ENCODE assay signal across 26 mouse cellular contexts in genomic region chr10:105544004-105545003, GRCm38 (mm10). TPM values are rescaled to one million over a fixed set of nuclear protein-coding genes. Genes with fewer than 3 reads are reported as not detected.
DNase-seq lines count a peak whose midpoint lies in the region; ATAC-seq and TF ChIP-seq lines count a peak whose summit lies in the region.
"Had no signal": no experiment of that assay in that cellular context is flagged by ENCODE, and none has a peak within 500 bp of the region (broad histone marks: within the 10 kb centered on the region; RNA-seq: fewer than 3 reads in every experiment).

No protein-coding gene starts in this region.

- no peak for DNase-seq in stomach, postnatal 0 days (ENCODE audit: low spot score)
- no peak for DNase-seq in urinary bladder, postnatal 14 days (ENCODE audit: low spot score)
- no peak for DNase-seq in right cerebral cortex, postnatal 25 days
- DNase-seq: adrenal gland, postnatal 25 days; cerebellum, adult 11-12 months; cerebellum, postnatal 10 days; gastrocnemius, adult 2 months; gastrocnemius, postnatal 36 days; heart, adult 18-20 months; heart, postnatal 36 days; kidney, adult 2 months; kidney, postnatal 36 days; left cerebral cortex, postnatal 4 days; liver, postnatal 0 days; lung, postnatal 14 days had no signal

- no peak overlapping the region for H3K27ac ChIP-seq in hindbrain, embryonic 15.5 days (replicated peaks)
- H3K27ac ChIP-seq in hindbrain, embryonic 12.5 days: no peak overlapping the region
- no peak overlapping the region for H3K27ac ChIP-seq in neural tube, embryonic 14.5 days (ENCODE audit: low read depth, low read length)
- no peak overlapping the region for H3K27ac ChIP-seq in neural tube, embryonic 15.5 days (replicated peaks)
- H3K27ac ChIP-seq in intestine, embryonic 16.5 days (ENCODE audit: low read length): 0 out of 2 replicates have a peak overlapping the region, but pooled peaks have one; percentile 26
- 0 out of 2 replicates have a peak overlapping the region, but pooled peaks have one; percentile 5 for H3K27ac ChIP-seq in stomach, postnatal 0 days (replicated peaks)
- H3K27ac ChIP-seq: forebrain, embryonic 13.5 days; gastrocnemius, adult 2 months; layer of hippocampus, adult 2 months; liver, embryonic 12.5 days had no signal

- no peaks in the 10 kb centered on the region; the same call in 1 of the 2 replicates for H3K4me1 ChIP-seq in hindbrain, embryonic 15.5 days (replicated peaks)
- no peaks in the 10 kb centered on the region for H3K4me1 ChIP-seq in hindbrain, embryonic 12.5 days
- no peaks in the 10 kb centered on the region for H3K4me1 ChIP-seq in neural tube, embryonic 14.5 days (ENCODE audit: control insufficient read depth, insufficient read depth, low read length)
- no peaks in the 10 kb centered on the region for H3K4me1 ChIP-seq in neural tube, embryonic 15.5 days
- no peaks in the 10 kb centered on the region for H3K4me1 ChIP-seq in intestine, embryonic 16.5 days (ENCODE audit: control insufficient read depth, insufficient read depth, low read length)
- H3K4me1 ChIP-seq in stomach, postnatal 0 days (replicated peaks; ENCODE audit: control insufficient read depth, insufficient read depth): no peaks in the 10 kb centered on the region
- H3K4me1 ChIP-seq: liver, embryonic 12.5 days had no signal

- H3K27me3 ChIP-seq in hindbrain, embryonic 15.5 days: no peaks in the 10 kb centered on the region
- H3K27me3 ChIP-seq in hindbrain, embryonic 12.5 days: no peaks in the 10 kb centered on the region
- H3K27me3 ChIP-seq in neural tube, embryonic 14.5 days (ENCODE audit: control insufficient read depth, insufficient read depth, low read length): no peaks in the 10 kb centered on the region
- no peaks in the 10 kb centered on the region for H3K27me3 ChIP-seq in neural tube, embryonic 15.5 days (replicated peaks)
- no peaks in the 10 kb centered on the region for H3K27me3 ChIP-seq in intestine, embryonic 16.5 days (replicated peaks; ENCODE audit: control insufficient read depth, insufficient read depth, low read length)
- H3K27me3 ChIP-seq in stomach, postnatal 0 days (ENCODE audit: control insufficient read depth, insufficient read depth, low read length): no peaks in the 10 kb centered on the region
- H3K27me3 ChIP-seq: forebrain, embryonic 13.5 days; liver, embryonic 12.5 days had no signal

- no peak overlapping the region for H3K9ac ChIP-seq in hindbrain, embryonic 15.5 days
- H3K9ac ChIP-seq in hindbrain, embryonic 12.5 days: no peak overlapping the region
- H3K9ac ChIP-seq in neural tube, embryonic 14.5 days (replicated peaks; ENCODE audit: low read depth, low read length): no peak overlapping the region
- H3K9ac ChIP-seq in neural tube, embryonic 15.5 days (replicated peaks): no peak overlapping the region
- H3K9ac ChIP-seq in intestine, embryonic 16.5 days (ENCODE audit: low read depth, low read length): no peak overlapping the region
- no peak overlapping the region for H3K9ac ChIP-seq in stomach, postnatal 0 days (ENCODE audit: low read length)
- H3K9ac ChIP-seq: forebrain, embryonic 13.5 days; liver, embryonic 12.5 days; liver, postnatal 0 days had no signal

- H3K4me3 ChIP-seq in hindbrain, embryonic 15.5 days: no peak overlapping the region
- H3K4me3 ChIP-seq in hindbrain, embryonic 12.5 days: no peak overlapping the region
- no peak overlapping the region for H3K4me3 ChIP-seq in neural tube, embryonic 14.5 days (ENCODE audit: low read depth, low read length)
- no peak overlapping the region for H3K4me3 ChIP-seq in neural tube, embryonic 15.5 days (replicated peaks)
- no peak overlapping the region for H3K4me3 ChIP-seq in intestine, embryonic 16.5 days (ENCODE audit: low read length)
- no peak overlapping the region for H3K4me3 ChIP-seq in stomach, postnatal 0 days (ENCODE audit: low read depth, low read length)
- H3K4me3 ChIP-seq: forebrain, embryonic 13.5 days; gastrocnemius, adult 2 months; layer of hippocampus, adult 2 months; liver, embryonic 12.5 days had no signal

- WGBS in hindbrain, embryonic 15.5 days: 83% methylated on average over 2 of the region's 2 CpGs
- WGBS in hindbrain, embryonic 12.5 days: 92% methylated on average over 2 of the region's 2 CpGs
- WGBS in neural tube, embryonic 14.5 days: 82% methylated on average over 2 of the region's 2 CpGs
- 83% methylated on average over 2 of the region's 2 CpGs for WGBS in neural tube, embryonic 15.5 days
- WGBS in intestine, embryonic 16.5 days: 84% methylated on average over 2 of the region's 2 CpGs
- WGBS in stomach, postnatal 0 days: 68% methylated on average over 2 of the region's 2 CpGs

- H3K9me3 ChIP-seq in hindbrain, embryonic 15.5 days: no peaks in the 10 kb centered on the region
- H3K9me3 ChIP-seq in hindbrain, embryonic 12.5 days (replicated peaks): no peaks in the 10 kb centered on the region
- H3K9me3 ChIP-seq in neural tube, embryonic 14.5 days (ENCODE audit: control insufficient read depth, low read length): no peaks in the 10 kb centered on the region
- no peaks in the 10 kb centered on the region for H3K9me3 ChIP-seq in neural tube, embryonic 15.5 days (replicated peaks)
- no peaks in the 10 kb centered on the region for H3K9me3 ChIP-seq in intestine, embryonic 16.5 days (ENCODE audit: control insufficient read depth, low read length)
- no peaks in the 10 kb centered on the region for H3K9me3 ChIP-seq in stomach, postnatal 0 days (ENCODE audit: control insufficient read depth, low read length)
- H3K9me3 ChIP-seq: forebrain, embryonic 13.5 days; liver, embryonic 12.5 days had no signal

- H3K36me3 ChIP-seq in hindbrain, embryonic 15.5 days: no peaks in the 10 kb centered on the region
- H3K36me3 ChIP-seq in hindbrain, embryonic 12.5 days: no peaks in the 10 kb centered on the region
- no peaks in the 10 kb centered on the region for H3K36me3 ChIP-seq in neural tube, embryonic 14.5 days (ENCODE audit: control insufficient read depth, insufficient read depth, low read length)
- 0 out of 2 replicates have a peak, but pooled peaks cover 3% of the 10 kb centered on the region for H3K36me3 ChIP-seq in neural tube, embryonic 15.5 days
- H3K36me3 ChIP-seq in intestine, embryonic 16.5 days (ENCODE audit: control insufficient read depth, insufficient read depth, low read length): no peaks in the 10 kb centered on the region
- H3K36me3 ChIP-seq in stomach, postnatal 0 days (ENCODE audit: control insufficient read depth, insufficient read depth, low read length): no peaks in the 10 kb centered on the region
- H3K36me3 ChIP-seq: liver, embryonic 12.5 days had no signal

- no peak for TF ChIP-seq EP300 in stomach, postnatal 0 days (optimal IDR thresholded peaks at IDR 0.05)

- no peak for TF ChIP-seq CTCF in stomach, postnatal 0 days (IDR thresholded peaks at IDR 0.05; ENCODE audit: low read depth)

- no peak overlapping the region for H3K4me2 ChIP-seq in hindbrain, embryonic 15.5 days
- no peak overlapping the region for H3K4me2 ChIP-seq in hindbrain, embryonic 12.5 days (replicated peaks)
- H3K4me2 ChIP-seq in neural tube, embryonic 14.5 days (ENCODE audit: low read depth, low read length): no peak overlapping the region
- H3K4me2 ChIP-seq in neural tube, embryonic 15.5 days: no peak overlapping the region
- H3K4me2 ChIP-seq in intestine, embryonic 16.5 days (ENCODE audit: low read depth, low read length): no peak overlapping the region
- no peak overlapping the region for H3K4me2 ChIP-seq in stomach, postnatal 0 days (replicated peaks; ENCODE audit: low read depth)
- H3K4me2 ChIP-seq: forebrain, embryonic 13.5 days; heart, embryonic 11.5 days; liver, embryonic 12.5 days; midbrain, embryonic 11.5 days had no signal

- ATAC-seq in hindbrain, embryonic 15.5 days (ENCODE audit: low FRiP score, low read depth): 0 out of 2 replicates have a peak, but pooled peaks have one; percentile 37
- ATAC-seq in hindbrain, embryonic 12.5 days (ENCODE audit: low FRiP score): no peak
- ATAC-seq in neural tube, embryonic 14.5 days (ENCODE audit: low read depth): peak; percentile 41; the same call in 1 of the 2 replicates
- no peak for ATAC-seq in neural tube, embryonic 15.5 days (ENCODE audit: low FRiP score)
- peak; percentile 96 for ATAC-seq in intestine, embryonic 16.5 days
- peak; percentile 96 for ATAC-seq in stomach, postnatal 0 days (ENCODE audit: low FRiP score, low TSS enrichment)
- ATAC-seq: forebrain, embryonic 13.5 days; liver, embryonic 12.5 days; liver, postnatal 0 days; midbrain, embryonic 16.5 days had no signal

RNA-seq across cellular contexts. Expression of gene Tmtc2, which starts 29.9 kb away (rescaled TPM):
- 8.0 and 8.5 TPM in 2 replicates for polyA plus RNA-seq in hindbrain, embryonic 15.5 days (2015; fragmentation: Nextera tagmentation; extraction: Ambion mirVana)
- 19.6 and 19.9 TPM in 2 replicates for polyA plus RNA-seq in hindbrain, embryonic 12.5 days (2016; fragmentation: Nextera tagmentation; extraction: Ambion mirVana)
- 8.4 and 9.2 TPM in 2 replicates for polyA plus RNA-seq in neural tube, embryonic 14.5 days (2014; fragmentation: Nextera tagmentation; extraction: Ambion mirVana)
- polyA plus RNA-seq in neural tube, embryonic 15.5 days (2015; fragmentation: Nextera tagmentation; extraction: Ambion mirVana): 7.3 and 7.8 TPM in 2 replicates
- polyA plus RNA-seq in intestine, embryonic 16.5 days (2015; fragmentation: Nextera tagmentation; extraction: Ambion mirVana): 5.4 and 5.8 TPM in 2 replicates
- polyA plus RNA-seq in stomach, postnatal 0 days (2015; fragmentation: Nextera tagmentation; extraction: Ambion mirVana): 5.7 and 5.8 TPM in 2 replicates

Comparison
In these comparisons a context has a peak if more than half of its experiments do, and no peak if none do; other contexts are left out.
1. ATAC-seq: peak in hindbrain, embryonic 15.5 days (single experiment), neural tube, embryonic 14.5 days (single experiment), intestine, embryonic 16.5 days (single experiment) and stomach, postnatal 0 days (single experiment); none in hindbrain, embryonic 12.5 days (single experiment) and neural tube, embryonic 15.5 days (single experiment).
2. H3K27ac ChIP-seq: peak in intestine, embryonic 16.5 days (single experiment) and stomach, postnatal 0 days (single experiment); none in hindbrain, embryonic 15.5 days (single experiment), hindbrain, embryonic 12.5 days (single experiment), neural tube, embryonic 14.5 days (single experiment) and neural tube, embryonic 15.5 days (single experiment).